Mouse (Mus musculus) lung, postnatal 4 days (tissue): ENCODE data around the gene Anxa3.
A peak's percentile ranks its signal among the peaks of the same experiment; 100 is the strongest.

Experiments used
- DNase-seq, 2 experiments: peaks; one replicate each; pipeline ENCODE4 v3.0.0; 2021

Gene Anxa3

GRCm38 (mm10) chr5:96848386-96848785, 55.2 kb downstream of the Anxa3 start:
- DNase-seq: no peak

- no peak for DNase-seq
These were observed 56.1 kb downstream of the Anxa3 start for GRCm38 (mm10) chr5:96849232-96849631.

GRCm38 (mm10) chr5:96853451-96853850, 60.3 kb downstream of the Anxa3 start:
- DNase-seq: no peak

GRCm38 (mm10) chr5:96854350-96854749, 61.2 kb downstream of the Anxa3 start:
- DNase-seq: no peak

GRCm38 (mm10) chr5:96859938-96860337, 66.8 kb downstream of the Anxa3 start:
- no peak for DNase-seq

GRCm38 (mm10) chr5:96867171-96867570, 74.0 kb downstream of the Anxa3 start:
- DNase-seq: no peak

GRCm38 (mm10) chr5:96868893-96869292, 75.8 kb downstream of the Anxa3 start:
- DNase-seq: peak in 1 of 2 experiments; percentile 52

GRCm38 (mm10) chr5:96870996-96871395, 77.9 kb downstream of the Anxa3 start:
- DNase-seq: no peak

GRCm38 (mm10) chr5:96878178-96878577, 85.0 kb downstream of the Anxa3 start:
- peak in 1 of 2 experiments; percentile 49 for DNase-seq

GRCm38 (mm10) chr5:96878851-96879540, 85.9 kb downstream of the Anxa3 start:
- DNase-seq: no peak

GRCm38 (mm10) chr5:96880231-96880630, 87.1 kb downstream of the Anxa3 start:
- no peak for DNase-seq

- DNase-seq: peak; percentile 26 to 64
These were observed 88.0 kb downstream of the Anxa3 start for GRCm38 (mm10) chr5:96881118-96881517.

- no peak for DNase-seq
These were observed 88.5 kb downstream of the Anxa3 start for GRCm38 (mm10) chr5:96881613-96882012.

- no peak for DNase-seq
These were observed 92.1 kb downstream of the Anxa3 start for GRCm38 (mm10) chr5:96885202-96885601.

- DNase-seq: no peak
These were observed 95.3 kb downstream of the Anxa3 start for GRCm38 (mm10) chr5:96888396-96888795.

- DNase-seq: no peak
These were observed 97.2 kb downstream of the Anxa3 start for GRCm38 (mm10) chr5:96890367-96890766.
